Mouse (Mus musculus): Measurements from ENCODE around the gene Tmem136. TPM values are rescaled to one million over a fixed set of nuclear protein-coding genes. Genes with fewer than 3 reads are reported as not detected.

Gene Tmem136
- polyA plus RNA-seq, 1 experiment from 2014 or later = 0.92 TPM

DNA sequence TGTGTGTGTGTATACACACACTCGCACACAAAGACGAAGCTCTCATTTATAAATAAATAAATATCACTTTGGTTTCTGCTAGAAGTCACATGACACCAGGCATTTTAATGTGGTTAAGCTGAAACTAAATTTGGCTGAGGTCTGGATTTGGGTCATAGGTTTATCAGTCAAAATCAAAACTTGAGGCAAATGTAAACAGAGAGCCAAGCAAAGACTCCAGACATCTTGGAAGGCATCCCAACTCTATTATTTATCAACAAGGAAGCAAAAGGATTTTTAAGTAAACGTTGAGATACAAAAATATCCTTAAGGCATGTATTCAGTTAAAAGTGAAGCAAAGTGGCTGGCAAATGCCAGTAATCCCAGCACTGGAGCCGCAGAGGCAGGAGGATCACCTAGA, 1.5 kb downstream of the Tmem136 start:
- Histone ChIP-seq H3K27ac (ENCODE audit: low read depth) (no peak overlapping the region; the same call in 1 of the 2 replicates), H3K4me1 (ENCODE audit: insufficient read depth) (peaks cover 16% of the 10 kb centered on the region), H3K4me3 (ENCODE audit: low read depth, low read length) (no peak overlapping the region), H3K9ac (replicated peaks) (no peak overlapping the region), H3K27me3 (ENCODE audit: insufficient read depth, low read length) (peaks cover 10% of the 10 kb centered on the region; the same call in 1 of the 2 replicates), H3K9me3 (ENCODE audit: low read length) (no peaks in the 10 kb centered on the region), H3K4me2 (ENCODE audit: low read depth, low read length) (no peak overlapping the region), H3K36me3 (replicated peaks; ENCODE audit: insufficient read depth, low read length) (no peaks in the 10 kb centered on the region)
- TF ChIP-seq CTCF (IDR thresholded peaks at IDR 0.05; ENCODE audit: low read depth) (no peak), EP300 (IDR thresholded peaks at IDR 0.05; ENCODE audit: low read depth) (no peak)
- ATAC-seq (no peak), DNase-seq (no peak)
- WGBS (ENCODE audit: insufficient replicate concordance) = 79% methylated on average over 4 of the region's 4 CpGs

DNA sequence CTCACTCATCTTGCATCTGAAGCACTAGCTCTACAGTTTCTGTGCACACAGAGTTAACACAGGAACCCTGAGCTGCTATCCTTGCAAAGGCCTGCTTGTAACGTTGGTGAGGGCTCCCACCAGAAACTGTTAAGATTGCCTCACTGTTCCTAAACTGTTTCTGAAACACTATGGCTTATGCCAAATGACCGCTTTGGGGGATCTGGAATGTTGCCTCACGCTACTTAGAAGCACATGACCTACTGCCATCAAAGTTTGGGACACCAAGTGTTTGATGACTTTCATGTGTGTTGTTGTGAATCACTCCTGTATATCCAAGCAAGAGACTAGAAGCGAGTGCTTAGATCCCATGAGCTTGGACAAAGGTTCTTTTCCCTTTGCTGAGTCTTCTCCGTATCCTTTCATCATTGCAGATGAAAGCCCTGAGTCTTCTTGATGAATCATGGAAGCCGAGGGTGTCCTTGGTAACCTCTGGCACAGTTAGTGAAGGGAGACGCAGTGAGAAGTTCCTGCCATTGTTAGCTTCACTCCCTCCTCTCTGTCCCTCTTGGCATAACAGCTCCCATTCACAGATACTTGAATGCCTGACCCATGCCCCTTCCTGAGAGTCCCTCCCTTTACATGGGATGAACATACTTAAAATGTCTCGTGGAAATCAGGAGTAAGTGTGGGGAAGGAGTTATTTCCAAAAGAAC, 5.9 kb downstream of the Tmem136 start:
- Histone ChIP-seq H3K9me3 (ENCODE audit: low read length) (no peaks in the 10 kb centered on the region), H3K27ac (ENCODE audit: low read depth) (no peak overlapping the region), H3K9ac (replicated peaks) (no peak overlapping the region), H3K4me3 (ENCODE audit: low read depth, low read length) (no peak overlapping the region), H3K4me1 (ENCODE audit: insufficient read depth) (peaks cover 8% of the 10 kb centered on the region), H3K36me3 (replicated peaks; ENCODE audit: insufficient read depth, low read length) (no peaks in the 10 kb centered on the region), H3K4me2 (ENCODE audit: low read depth, low read length) (no peak overlapping the region), H3K27me3 (ENCODE audit: insufficient read depth, low read length) (0 out of 2 replicates have a peak, but pooled peaks cover 2% of the 10 kb centered on the region)
- 78% methylated on average over 8 of the region's 8 CpGs for WGBS (ENCODE audit: insufficient replicate concordance)
- no peak for ATAC-seq
- TF ChIP-seq EP300 (IDR thresholded peaks at IDR 0.05; ENCODE audit: low read depth) = no peak
- TF ChIP-seq CTCF (IDR thresholded peaks at IDR 0.05; ENCODE audit: low read depth) = no peak
- DNase-seq = no peak

DNA sequence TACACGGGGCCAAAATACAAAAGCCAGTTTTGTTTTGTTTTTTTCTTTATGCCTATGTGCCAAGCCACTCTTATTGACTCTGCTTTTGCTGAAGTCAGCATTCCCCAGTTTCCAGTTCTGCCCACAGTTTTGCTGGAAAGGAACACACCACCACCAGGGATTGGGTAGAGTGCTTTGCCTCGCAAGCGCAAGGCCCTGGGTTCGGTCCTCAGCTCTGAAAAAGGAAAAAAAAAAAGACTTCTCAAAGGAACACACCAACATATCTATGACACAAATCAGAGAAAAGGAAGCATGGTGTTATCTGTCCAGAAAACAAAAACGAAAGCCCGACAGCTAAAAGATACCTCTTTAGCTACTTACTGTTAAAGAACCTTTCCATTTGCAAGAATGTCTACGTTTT, 7.2 kb downstream of the Tmem136 start:
- no peak for ATAC-seq
- no peak overlapping the region for H3K4me3 ChIP-seq (ENCODE audit: low read depth, low read length)
- 72% methylated on average over 7 of the region's 7 CpGs for WGBS (ENCODE audit: insufficient replicate concordance)

DNA sequence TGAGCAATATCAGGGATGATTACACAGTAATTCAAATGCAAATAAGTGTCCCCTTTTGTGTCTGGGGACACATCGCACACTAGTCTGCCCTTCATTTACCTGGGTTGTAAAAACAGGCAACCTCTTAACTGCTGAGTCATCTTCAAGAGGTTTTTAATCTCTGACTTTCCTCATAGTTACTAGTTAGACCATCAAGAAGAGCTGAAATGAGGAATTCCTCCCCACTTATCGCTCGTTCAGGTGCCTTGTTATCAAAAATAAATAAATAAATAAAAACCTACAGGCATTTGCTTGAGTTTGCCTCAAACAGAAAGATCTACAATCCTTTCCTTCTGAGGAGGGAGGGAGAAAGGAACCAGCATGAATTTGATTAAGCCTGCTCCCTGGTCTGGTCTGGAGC, 7.6 kb downstream of the Tmem136 start:
- H3K9me3 ChIP-seq (ENCODE audit: low read length) = no peaks in the 10 kb centered on the region
- no peak overlapping the region for H3K4me2 ChIP-seq (ENCODE audit: low read depth, low read length)
- H3K27ac ChIP-seq (ENCODE audit: low read depth) = no peak overlapping the region
- WGBS (ENCODE audit: insufficient replicate concordance) = 77% methylated on average over 3 of the region's 3 CpGs
- no peak overlapping the region for H3K4me3 ChIP-seq (ENCODE audit: low read depth, low read length)
- 0 out of 2 replicates have a peak, but pooled peaks cover 2% of the 10 kb centered on the region for H3K27me3 ChIP-seq (ENCODE audit: insufficient read depth, low read length)
- H3K4me1 ChIP-seq (ENCODE audit: insufficient read depth) = peaks cover 4% of the 10 kb centered on the region; the same call in 1 of the 2 replicates
- no peaks in the 10 kb centered on the region for H3K36me3 ChIP-seq (replicated peaks; ENCODE audit: insufficient read depth, low read length)
- ATAC-seq = no peak
- no peak for DNase-seq
- H3K9ac ChIP-seq (replicated peaks) = no peak overlapping the region
- TF ChIP-seq EP300 (IDR thresholded peaks at IDR 0.05; ENCODE audit: low read depth) (no peak), CTCF (IDR thresholded peaks at IDR 0.05; ENCODE audit: low read depth) (no peak)

More for the DNA sequence above, 7.2 kb downstream of the Tmem136 start:
- Histone ChIP-seq H3K9me3 (ENCODE audit: low read length) (no peaks in the 10 kb centered on the region), H3K27ac (ENCODE audit: low read depth) (no peak overlapping the region), H3K36me3 (replicated peaks; ENCODE audit: insufficient read depth, low read length) (no peaks in the 10 kb centered on the region), H3K4me1 (ENCODE audit: insufficient read depth) (peaks cover 4% of the 10 kb centered on the region; the same call in 1 of the 2 replicates), H3K4me2 (ENCODE audit: low read depth, low read length) (no peak overlapping the region), H3K9ac (replicated peaks) (no peak overlapping the region), H3K27me3 (ENCODE audit: insufficient read depth, low read length) (0 out of 2 replicates have a peak, but pooled peaks cover 2% of the 10 kb centered on the region)
- DNase-seq = no peak
- TF ChIP-seq EP300 (IDR thresholded peaks at IDR 0.05; ENCODE audit: low read depth) (no peak), CTCF (IDR thresholded peaks at IDR 0.05; ENCODE audit: low read depth) (no peak)

DNA sequence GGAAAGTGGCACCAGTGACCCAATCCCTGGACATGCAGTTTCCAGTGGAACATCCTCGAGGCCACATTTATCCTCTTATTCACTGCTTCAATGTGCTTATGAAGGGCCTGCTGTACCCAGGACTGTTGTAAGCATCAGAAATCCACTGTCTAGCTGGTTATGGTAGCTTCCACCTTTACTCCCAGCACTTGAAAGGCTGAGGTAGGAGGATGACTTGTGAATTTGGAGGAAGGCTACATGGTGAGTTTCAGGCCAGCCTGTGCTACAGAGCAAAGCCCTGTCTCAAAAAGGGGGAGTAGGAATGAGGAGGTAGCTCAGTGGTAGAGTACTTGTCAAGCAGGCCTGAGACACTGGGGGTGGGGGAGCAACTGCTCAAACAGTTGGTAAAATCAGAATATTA, 8.3 kb downstream of the Tmem136 start:
- no peak for ATAC-seq
- no peak overlapping the region for H3K4me3 ChIP-seq (ENCODE audit: low read depth, low read length)
- whole genome bisulfite sequencing (ENCODE audit: insufficient replicate concordance) = 75% methylated on average over 1 of the region's 1 CpGs
- H3K27ac ChIP-seq (ENCODE audit: low read depth) = no peak overlapping the region
- no peak overlapping the region for H3K9ac ChIP-seq (replicated peaks)
- TF ChIP-seq EP300 (IDR thresholded peaks at IDR 0.05; ENCODE audit: low read depth) (no peak), CTCF (IDR thresholded peaks at IDR 0.05; ENCODE audit: low read depth) (no peak)
- no peak overlapping the region for H3K4me2 ChIP-seq (ENCODE audit: low read depth, low read length)
- 0 out of 2 replicates have a peak, but pooled peaks cover 2% of the 10 kb centered on the region for H3K27me3 ChIP-seq (ENCODE audit: insufficient read depth, low read length)
- no peak for DNase-seq
- H3K4me1 ChIP-seq (ENCODE audit: insufficient read depth) = peaks cover 6% of the 10 kb centered on the region
- no peaks in the 10 kb centered on the region for H3K36me3 ChIP-seq (replicated peaks; ENCODE audit: insufficient read depth, low read length)
- H3K9me3 ChIP-seq (ENCODE audit: low read length) = no peaks in the 10 kb centered on the region

DNA sequence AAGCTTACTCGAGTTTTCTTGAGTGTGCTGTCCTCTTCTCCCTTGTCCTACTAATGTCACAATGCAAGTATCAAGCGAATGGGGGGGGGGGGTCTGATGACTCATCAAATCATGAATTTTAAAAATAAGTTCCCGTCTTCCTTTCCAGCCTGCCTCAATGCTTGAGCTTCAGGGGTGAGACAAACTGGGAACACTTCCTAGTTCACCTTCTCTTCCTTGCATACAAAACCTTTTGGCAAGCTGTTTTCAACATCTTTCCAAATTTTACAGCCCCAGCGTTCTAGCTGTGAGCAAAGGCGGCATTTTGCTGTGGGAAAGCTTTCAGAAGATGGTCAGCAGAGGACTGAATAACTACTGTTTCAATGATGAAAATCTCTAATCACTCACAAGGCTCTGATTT, 8.8 kb downstream of the Tmem136 start:
- 0 out of 2 replicates have a peak overlapping the region, but pooled peaks have one; percentile 85 for H3K4me2 ChIP-seq (ENCODE audit: low read depth, low read length)
- H3K27ac ChIP-seq (ENCODE audit: low read depth) = no peak overlapping the region; the same call in 1 of the 2 replicates
- TF ChIP-seq CTCF (IDR thresholded peaks at IDR 0.05; ENCODE audit: low read depth) (no peak), EP300 (IDR thresholded peaks at IDR 0.05; ENCODE audit: low read depth) (no peak)
- ATAC-seq = no peak
- no peaks in the 10 kb centered on the region for H3K9me3 ChIP-seq (ENCODE audit: low read length)
- WGBS (ENCODE audit: insufficient replicate concordance) = 50% methylated on average over 5 of the region's 5 CpGs
- DNase-seq = no peak
- no peak overlapping the region for H3K9ac ChIP-seq (replicated peaks)
- peaks cover 8% of the 10 kb centered on the region for H3K4me1 ChIP-seq (ENCODE audit: insufficient read depth)
- H3K27me3 ChIP-seq (ENCODE audit: insufficient read depth, low read length) = 0 out of 2 replicates have a peak, but pooled peaks cover 2% of the 10 kb centered on the region
- H3K4me3 ChIP-seq (ENCODE audit: low read depth, low read length) = no peak overlapping the region
- H3K36me3 ChIP-seq (replicated peaks; ENCODE audit: insufficient read depth, low read length) = no peaks in the 10 kb centered on the region

Measured in liver, postnatal 0 days (tissue).